Mouse (Mus musculus) erythroid progenitor cell, adult 5-6 weeks (primary cell): ENCODE data around the gene Gan. TPM values are rescaled to one million over a fixed set of nuclear protein-coding genes. Genes with fewer than 3 reads are reported as not detected.

Source experiments
- ATAC-seq: replicated peaks from 2 replicates; pipeline ENCODE4 v1.8.0; 2016; ENCODE audit warnings: moderate number of reproducible peaks, mild to moderate bottlenecking, moderate TSS enrichment, inconsistent platforms; ENCODE audit not compliant: poor library complexity, low FRiP score, severe bottlenecking
- total RNA-seq, 2 experiments: library from RNA; stranded (forward) in 1 of 2; stranded (reverse) in 1 of 2; fragments of 150-400 nt in 1 of 2; fragments of 186-747, 209-891 nt in 1 of 2; gene quantifications; 2 replicates each; pipeline versions ENCODE4 v1.2.3 to v1.2.4; 2015 to 2017; ENCODE audit warnings: low replicate concordance in 2 of 2

Gene Gan
- total RNA-seq (2015; ENCODE audit: low replicate concordance) = 12.3 and 15.1 TPM in 2 replicates
- 12.4 and 13.6 TPM in 2 replicates for total RNA-seq (2017; ENCODE audit: low replicate concordance)

GRCm38 (mm10) chr8:117158135-117158761 is at the start of gene Gan:
Gene Gan (plus strand): TSS chr8:117158135.
- peak; percentile 71 for ATAC-seq

- ATAC-seq = no peak
Measured at GRCm38 (mm10) chr8:117109018-117109711, 48.8 kb upstream of the Gan start.

GRCm38 (mm10) chr8:117109801-117110390 is 48.0 kb upstream of the Gan start:
- peak; percentile 56 for ATAC-seq

GRCm38 (mm10) chr8:117111641-117112040 is 46.3 kb upstream of the Gan start:
- ATAC-seq = no peak

- no peak for ATAC-seq
Measured at GRCm38 (mm10) chr8:117112261-117112660, 45.7 kb upstream of the Gan start.

- ATAC-seq = no peak
Measured at GRCm38 (mm10) chr8:117115094-117115493, 42.8 kb upstream of the Gan start.

- peak; percentile 66 for ATAC-seq
Measured at GRCm38 (mm10) chr8:117115676-117116446, 42.1 kb upstream of the Gan start.

- ATAC-seq = no peak; the same call in 1 of the 2 replicates
Measured at GRCm38 (mm10) chr8:117116534-117116933, 41.4 kb upstream of the Gan start.

GRCm38 (mm10) chr8:117118409-117118808 is 39.5 kb upstream of the Gan start:
- no peak for ATAC-seq

- no peak for ATAC-seq
Measured at GRCm38 (mm10) chr8:117121277-117121676, 36.7 kb upstream of the Gan start.

GRCm38 (mm10) chr8:117123850-117124633 is 33.9 kb upstream of the Gan start:
- no peak for ATAC-seq

GRCm38 (mm10) chr8:117125854-117126253 is 32.1 kb upstream of the Gan start:
- ATAC-seq = no peak

- no peak for ATAC-seq
Measured at GRCm38 (mm10) chr8:117126411-117126810, 31.5 kb upstream of the Gan start.

GRCm38 (mm10) chr8:117127063-117127462 is 30.9 kb upstream of the Gan start:
- no peak for ATAC-seq

- no peak for ATAC-seq
Measured at GRCm38 (mm10) chr8:117133702-117134101, 24.2 kb upstream of the Gan start.

GRCm38 (mm10) chr8:117136351-117136750 is 21.6 kb upstream of the Gan start:
- no peak for ATAC-seq

- ATAC-seq = no peak
Measured at GRCm38 (mm10) chr8:117136763-117137162, 21.2 kb upstream of the Gan start.

- no peak for ATAC-seq
Measured at GRCm38 (mm10) chr8:117137357-117137756, 20.6 kb upstream of the Gan start.

- no peak for ATAC-seq
Measured at GRCm38 (mm10) chr8:117148520-117148919, 9.4 kb upstream of the Gan start.

GRCm38 (mm10) chr8:117156149-117156548 is 1.8 kb upstream of the Gan start:
- no peak for ATAC-seq
